Mouse (Mus musculus) hindbrain, embryonic 10.5 days (tissue): Measurements from ENCODE around the gene Zfp652. TPM values are rescaled to one million over a fixed set of nuclear protein-coding genes. Genes with fewer than 3 reads are reported as not detected.

Source experiments
- DNase-seq: peaks from one replicate; pipeline ENCODE4 v3.0.0-alpha.2; 2017; ENCODE audit warnings: low spot score
- H3K27ac ChIP-seq: fragments of 300-500 bp; sonication (generic); 2 replicates; pipeline ENCODE4 v1.5.1; 2016; ENCODE audit warnings: mild to moderate bottlenecking, moderate library complexity
- H3K27me3 ChIP-seq: fragments of 300-500 bp; sonication (generic); 2 replicates; pipeline ENCODE4 v1.6.1; 2016; ENCODE audit warnings: mild to moderate bottlenecking; ENCODE audit not compliant: poor library complexity, insufficient read depth, severe bottlenecking
- H3K36me3 ChIP-seq: fragments of 300-500 bp; sonication (generic); 2 replicates; pipeline ENCODE4 v1.6.1; 2016; ENCODE audit warnings: mild to moderate bottlenecking, moderate library complexity
- H3K4me1 ChIP-seq: fragments of 300-500 bp; sonication (generic); replicated peaks from 2 replicates; pipeline ENCODE4 v1.6.1; 2016; ENCODE audit warnings: mild to moderate bottlenecking
- H3K4me3 ChIP-seq: fragments of 300-500 bp; sonication (generic); 2 replicates; pipeline ENCODE4 v1.5.1; 2016; ENCODE audit warnings: mild to moderate bottlenecking, moderate library complexity
- H3K9me3 ChIP-seq: fragments of 300-500 bp; sonication (generic); 2 replicates; pipeline ENCODE4 v1.6.1; 2016; ENCODE audit warnings: mild to moderate bottlenecking, moderate library complexity
- WGBS: fragments of 180-500 bp; shearing (Covaris S2); methylation state at CpG from one replicate; pipeline ENCODE4 v1.1.7; 2016; 5-methylcytosine and 5-hydroxymethylcytosine counted together
- polyA plus RNA-seq: library from polyadenylated mRNA; unstranded; fragments of >200 nt; fragmentation: Nextera tagmentation; extraction: Ambion mirVana; gene quantifications from 2 replicates; pipeline ENCODE4 v1.2.1, GENCODE M21; 2016

The Zfp652 gene
- polyA plus RNA-seq, 1 experiment from 2014 or later, result 16.7 TPM

DNA sequence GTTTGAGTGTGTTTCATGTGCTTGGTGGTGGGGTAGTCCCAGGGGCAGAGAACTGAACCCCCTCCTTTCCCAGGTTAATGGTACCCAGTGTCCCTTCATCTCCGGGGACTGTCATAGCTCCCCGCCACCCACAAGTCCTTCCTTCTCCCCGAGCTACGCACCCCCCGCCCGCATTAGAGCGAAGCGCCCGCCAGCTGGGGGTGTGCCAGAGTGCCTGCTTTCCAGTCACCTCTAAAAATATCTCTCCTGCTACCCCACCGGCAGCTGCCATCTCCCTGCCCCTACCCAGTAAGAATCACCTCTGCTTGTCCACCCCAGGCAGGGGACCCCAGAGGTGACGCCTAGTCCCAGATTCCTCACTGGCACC is 112.4 kb downstream of the Zfp652 start:
- DNase-seq, result peak; percentile 26
- H3K4me3 ChIP-seq, result peak overlapping the region; percentile 84
- no peaks in the 10 kb centered on the region for H3K9me3 ChIP-seq
- H3K27me3 ChIP-seq, result peaks cover 83% of the 10 kb centered on the region
- WGBS, result 1% methylated on average over 11 of the region's 11 CpGs
- peaks cover 32% of the 10 kb centered on the region for H3K4me1 ChIP-seq
- H3K27ac ChIP-seq, result peak overlapping the region; percentile 89
- no peaks in the 10 kb centered on the region for H3K36me3 ChIP-seq

DNA sequence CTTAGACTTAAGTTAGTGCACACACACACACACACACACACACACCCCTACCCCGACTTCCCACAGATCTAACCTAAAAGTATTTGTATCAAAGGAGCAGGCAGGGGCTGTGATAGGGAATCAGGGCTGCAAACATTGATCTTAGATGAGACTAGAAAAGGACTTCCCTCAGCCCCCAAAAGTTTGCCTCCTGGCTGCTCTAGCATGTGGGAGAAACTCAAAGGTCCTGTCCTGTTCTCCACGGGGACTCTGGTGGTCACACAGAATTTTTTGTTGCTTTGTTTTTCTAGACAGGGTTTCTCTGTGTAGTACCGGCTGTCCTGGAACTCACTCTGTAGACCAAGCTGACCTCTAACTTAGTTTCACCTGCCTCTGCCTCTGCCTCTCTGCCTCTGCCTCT is 113.2 kb downstream of the Zfp652 start:
- no peak overlapping the region for H3K4me3 ChIP-seq
- DNase-seq, result no peak
- 54% methylated on average over 3 of the region's 3 CpGs for WGBS

DNA sequence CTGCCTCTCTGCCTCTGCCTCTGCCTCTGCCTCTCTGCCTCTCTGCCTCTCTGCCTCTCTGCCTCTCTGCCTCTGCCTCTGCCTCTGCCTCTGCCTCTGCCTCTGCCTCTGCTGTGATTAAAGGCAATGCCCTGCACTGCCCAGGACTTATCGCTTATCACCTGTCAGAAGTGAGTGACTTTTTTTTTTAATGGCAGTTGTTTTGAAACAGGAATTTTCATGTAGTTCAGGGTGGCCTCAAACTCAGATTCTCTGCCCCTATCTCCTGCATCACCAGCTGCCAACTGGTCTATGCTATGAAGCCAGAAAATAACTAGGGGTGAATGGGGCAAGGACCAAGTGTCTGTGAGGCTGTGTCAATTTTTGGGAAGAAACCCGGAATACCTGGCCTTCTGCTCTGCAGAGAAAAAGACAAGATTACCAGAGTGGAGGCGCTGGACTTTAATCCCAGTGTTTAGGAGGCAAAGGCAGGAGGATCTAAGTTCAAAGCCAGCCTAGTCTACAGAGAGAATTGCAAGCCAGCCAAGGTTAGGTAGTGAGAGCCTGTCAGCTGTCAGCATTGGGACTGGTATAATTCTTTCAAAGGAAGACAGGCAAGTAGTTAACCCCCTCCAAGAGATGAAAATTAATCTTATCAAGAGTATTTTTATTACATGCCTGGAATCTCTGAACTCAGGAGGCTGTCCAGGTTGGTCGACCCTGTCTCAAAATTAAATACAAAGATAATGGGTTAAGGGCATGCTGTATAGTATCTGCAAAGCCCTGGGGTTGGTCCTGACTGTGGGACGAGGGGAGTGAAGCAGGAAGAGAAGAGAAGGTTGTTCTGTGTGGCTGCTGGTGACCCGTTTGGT is 114.1 kb downstream of the Zfp652 start:
- no peak for DNase-seq
- WGBS, result 53% methylated on average over 6 of the region's 6 CpGs
- Histone ChIP-seq H3K4me1 (peaks cover 49% of the 10 kb centered on the region), H3K27me3 (peaks cover 94% of the 10 kb centered on the region), H3K27ac (no peak overlapping the region), H3K4me3 (no peak overlapping the region), H3K36me3 (no peaks in the 10 kb centered on the region), H3K9me3 (no peaks in the 10 kb centered on the region)

More for the DNA sequence above, 113.2 kb downstream of the Zfp652 start:
- no peak overlapping the region for H3K27ac ChIP-seq
- no peaks in the 10 kb centered on the region for H3K36me3 ChIP-seq
- no peaks in the 10 kb centered on the region for H3K9me3 ChIP-seq
- peaks cover 91% of the 10 kb centered on the region for H3K27me3 ChIP-seq
- H3K4me1 ChIP-seq, result peaks cover 40% of the 10 kb centered on the region

DNA sequence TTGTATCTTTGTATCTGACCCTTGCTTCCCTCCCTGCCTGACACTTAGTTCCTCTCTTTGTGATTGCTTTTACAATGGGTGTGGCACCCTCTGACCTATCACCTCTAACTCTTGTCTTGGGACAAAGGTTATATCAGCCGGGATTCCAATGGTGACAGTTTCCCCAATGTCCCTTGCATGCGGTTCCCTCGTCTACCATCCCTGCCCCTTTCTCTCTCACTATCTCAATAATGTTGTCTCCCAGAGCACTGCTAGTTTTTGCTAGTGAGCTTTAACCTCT is 114.6 kb downstream of the Zfp652 start:
- no peak for DNase-seq
- WGBS, result 18% methylated on average over 3 of the region's 3 CpGs
- Histone ChIP-seq H3K36me3 (no peaks in the 10 kb centered on the region), H3K9me3 (no peaks in the 10 kb centered on the region), H3K27me3 (peaks cover 94% of the 10 kb centered on the region), H3K4me1 (peaks cover 54% of the 10 kb centered on the region), H3K4me3 (no peak overlapping the region), H3K27ac (no peak overlapping the region)

DNA sequence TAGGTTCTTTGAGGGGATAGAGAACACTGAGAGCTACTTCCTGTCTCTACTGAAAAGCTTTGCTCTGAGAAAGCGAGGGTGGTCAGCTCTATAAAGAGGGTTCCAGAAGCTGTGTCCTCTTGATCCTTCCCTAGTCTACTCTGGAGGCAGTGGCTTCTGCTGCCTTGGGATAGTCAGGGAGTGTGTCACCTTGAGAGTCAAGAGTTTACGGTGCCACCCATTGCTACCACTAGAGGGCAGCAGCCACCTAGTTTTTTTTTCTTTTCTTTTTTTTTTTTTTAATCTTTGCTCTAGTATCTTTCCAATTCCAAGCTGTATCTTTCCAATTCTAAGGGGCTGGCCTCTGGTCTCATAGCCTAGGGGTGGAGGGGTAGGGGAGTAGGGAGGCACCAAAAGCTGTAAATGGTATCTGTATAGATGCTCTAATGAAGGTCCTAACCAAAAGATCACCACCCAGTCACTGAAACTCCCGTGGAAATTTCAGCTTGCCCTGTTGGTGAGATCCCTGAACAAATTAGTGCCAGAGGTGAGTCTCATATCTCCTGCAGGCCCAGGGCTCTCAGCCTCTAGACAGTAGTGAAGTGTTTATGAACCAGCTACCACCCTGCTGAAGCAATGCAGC is 115.1 kb downstream of the Zfp652 start:
- no peak overlapping the region for H3K27ac ChIP-seq
- DNase-seq, result peak; percentile 60
- WGBS, result 19% methylated on average over 3 of the region's 3 CpGs
- no peak overlapping the region for H3K4me3 ChIP-seq
- H3K9me3 ChIP-seq, result no peaks in the 10 kb centered on the region
- no peaks in the 10 kb centered on the region for H3K36me3 ChIP-seq
- peaks cover 94% of the 10 kb centered on the region for H3K27me3 ChIP-seq
- H3K4me1 ChIP-seq, result peaks cover 59% of the 10 kb centered on the region

DNA sequence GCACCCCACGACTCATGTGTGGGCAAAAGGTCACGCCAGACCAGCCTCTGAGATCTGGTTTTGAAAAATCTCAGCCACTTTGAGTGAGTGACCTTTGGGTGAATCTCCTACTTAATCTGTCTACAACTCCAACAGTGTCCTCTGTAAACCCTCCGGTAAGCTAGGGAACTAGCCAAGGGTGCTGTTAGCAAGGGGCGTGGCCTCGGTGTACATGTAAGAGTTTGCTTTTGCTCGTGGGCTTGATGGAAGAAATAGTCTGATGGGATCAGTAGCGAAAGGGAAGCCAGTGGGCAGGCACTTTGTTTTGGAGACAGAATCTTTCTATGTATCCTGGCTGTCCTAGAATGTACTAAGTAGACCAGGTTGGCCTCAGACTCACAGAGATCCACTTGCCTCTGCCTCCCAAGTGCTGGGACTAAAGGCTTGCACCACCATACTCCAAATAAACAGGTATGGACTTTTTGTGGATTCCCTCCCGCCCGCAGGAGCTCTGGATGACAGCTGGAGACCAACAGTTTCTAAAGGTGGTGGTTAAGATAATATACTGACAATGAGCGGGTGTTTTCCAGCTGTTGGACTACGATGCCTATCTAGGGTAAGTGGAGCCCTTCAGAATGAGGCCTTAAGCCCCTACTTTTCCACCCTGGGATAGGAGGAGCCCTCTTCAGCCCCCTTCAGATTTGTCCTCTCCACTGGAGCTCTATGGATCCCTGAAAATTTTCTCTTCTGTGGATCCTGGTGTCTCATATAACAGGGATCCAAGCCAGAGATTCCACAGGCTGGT is 115.9 kb downstream of the Zfp652 start:
- DNase-seq, result no peak
- peaks cover 64% of the 10 kb centered on the region for H3K4me1 ChIP-seq
- 80% methylated on average over 11 of the region's 11 CpGs for WGBS

GRCm38 (mm10) chr11:95829526-95830050 is 117.1 kb downstream of the Zfp652 start:
- no peak for DNase-seq
- Histone ChIP-seq H3K9me3 (no peaks in the 10 kb centered on the region), H3K4me1 (peaks cover 64% of the 10 kb centered on the region), H3K27me3 (peaks cover 99% of the 10 kb centered on the region), H3K27ac (no peak overlapping the region), H3K36me3 (no peaks in the 10 kb centered on the region), H3K4me3 (no peak overlapping the region)
- WGBS, result 30% methylated on average over 4 of the region's 4 CpGs

More for the DNA sequence above, 115.9 kb downstream of the Zfp652 start:
- Histone ChIP-seq H3K4me3 (no peak overlapping the region), H3K36me3 (no peaks in the 10 kb centered on the region), H3K27me3 (peaks cover 94% of the 10 kb centered on the region), H3K27ac (no peak overlapping the region), H3K9me3 (no peaks in the 10 kb centered on the region)

- H3K9me3 ChIP-seq, result no peaks in the 10 kb centered on the region
- WGBS, result 3% methylated on average over 80 of the region's 80 CpGs
- H3K4me3 ChIP-seq, result peak overlapping the region; percentile 41
- H3K4me1 ChIP-seq, result peaks cover 68% of the 10 kb centered on the region
- no peak overlapping the region for H3K27ac ChIP-seq
- peaks cover 99% of the 10 kb centered on the region for H3K27me3 ChIP-seq
- H3K36me3 ChIP-seq, result no peaks in the 10 kb centered on the region
- DNase-seq, result peak; percentile 46
Observed at GRCm38 (mm10) chr11:95830411-95831275, 118.2 kb downstream of the Zfp652 start.

DNA sequence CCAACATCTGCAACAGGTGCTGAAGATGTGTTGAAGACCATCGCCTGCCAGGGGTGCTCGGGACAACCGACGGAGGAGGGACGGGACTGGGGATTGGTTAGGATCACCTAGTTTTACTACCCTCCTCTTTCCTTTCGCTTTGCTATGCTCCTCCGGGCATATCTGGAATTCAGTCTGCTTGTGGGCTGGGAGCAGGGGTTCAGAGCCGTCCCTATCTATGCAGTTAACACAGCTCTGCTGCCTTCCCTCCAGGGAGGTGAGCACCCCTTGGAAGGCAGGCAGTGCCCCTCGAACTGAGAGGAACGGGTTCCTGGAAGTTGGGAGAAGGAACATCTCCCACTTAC is 118.8 kb downstream of the Zfp652 start:
- H3K36me3 ChIP-seq, result no peaks in the 10 kb centered on the region
- peaks cover 73% of the 10 kb centered on the region for H3K4me1 ChIP-seq

GRCm38 (mm10) chr11:95831641-95832040 is 119.2 kb downstream of the Zfp652 start:
- no peaks in the 10 kb centered on the region for H3K9me3 ChIP-seq
- 5% methylated on average over 15 of the region's 15 CpGs for WGBS
- peak; percentile 55 for DNase-seq
- no peak overlapping the region; the same call in 1 of the 2 replicates for H3K27ac ChIP-seq
- peaks cover 99% of the 10 kb centered on the region for H3K27me3 ChIP-seq
- peaks cover 73% of the 10 kb centered on the region for H3K4me1 ChIP-seq
- H3K4me3 ChIP-seq, result 0 out of 2 replicates have a peak overlapping the region, but pooled peaks have one; percentile 41
- H3K36me3 ChIP-seq, result no peaks in the 10 kb centered on the region

More for the DNA sequence above, 118.8 kb downstream of the Zfp652 start:
- WGBS, result 8% methylated on average over 10 of the region's 10 CpGs
- peak overlapping the region; percentile 41 for H3K4me3 ChIP-seq
- no peaks in the 10 kb centered on the region for H3K9me3 ChIP-seq
- peak; percentile 32 for DNase-seq
- no peak overlapping the region for H3K27ac ChIP-seq
- H3K27me3 ChIP-seq, result peaks cover 99% of the 10 kb centered on the region

GRCm38 (mm10) chr11:95832129-95833005 is 119.9 kb downstream of the Zfp652 start:
- peaks cover 67% of the 10 kb centered on the region for H3K4me1 ChIP-seq
- WGBS, result 32% methylated on average over 18 of the region's 18 CpGs
- DNase-seq, result no peak

More at GRCm38 (mm10) chr11:95832129-95833005, 119.9 kb downstream of the Zfp652 start:
- Histone ChIP-seq H3K27ac (no peak overlapping the region; the same call in 1 of the 2 replicates), H3K27me3 (peaks cover 99% of the 10 kb centered on the region), H3K36me3 (no peaks in the 10 kb centered on the region), H3K4me3 (no peak overlapping the region), H3K9me3 (no peaks in the 10 kb centered on the region)
